Mouse (Mus musculus) testis, postnatal 10 days (tissue): ENCODE data around the gene Cnr2.

Experiments
- DNase-seq: peaks from one replicate; pipeline ENCODE4 v3.0.0; 2021; ENCODE audit warnings: low spot score

Gene Cnr2

GRCm38 (mm10) chr4:135895071-135895571 lies at the start of gene Cnr2:
TSS of gene Cnr2 (plus strand) at chr4:135895394.
- no peak for DNase-seq

DNA sequence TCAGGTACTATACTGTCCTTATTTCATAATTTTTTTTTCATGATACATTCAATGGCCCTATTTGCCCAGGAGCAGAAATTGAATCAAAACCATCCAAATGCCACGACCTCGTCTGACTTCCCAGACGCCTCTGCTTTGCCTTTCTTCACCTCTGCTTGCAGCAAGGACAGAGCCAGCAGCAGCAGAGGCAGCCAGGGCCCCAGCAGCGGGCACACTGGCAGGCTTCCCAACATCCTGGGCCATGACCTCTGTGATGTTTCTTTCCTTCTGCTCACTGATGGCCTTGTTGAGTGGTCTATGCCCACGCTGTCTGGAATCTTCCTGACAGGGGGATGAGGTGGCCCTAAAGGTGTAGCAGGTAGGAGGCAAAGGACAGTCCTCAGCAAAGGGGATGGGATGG lies 47.6 kb upstream of the Cnr2 start:
- DNase-seq, result peak; percentile 76

GRCm38 (mm10) chr4:135850411-135851095 lies 44.6 kb upstream of the Cnr2 start:
- peak; percentile 54 for DNase-seq

DNA sequence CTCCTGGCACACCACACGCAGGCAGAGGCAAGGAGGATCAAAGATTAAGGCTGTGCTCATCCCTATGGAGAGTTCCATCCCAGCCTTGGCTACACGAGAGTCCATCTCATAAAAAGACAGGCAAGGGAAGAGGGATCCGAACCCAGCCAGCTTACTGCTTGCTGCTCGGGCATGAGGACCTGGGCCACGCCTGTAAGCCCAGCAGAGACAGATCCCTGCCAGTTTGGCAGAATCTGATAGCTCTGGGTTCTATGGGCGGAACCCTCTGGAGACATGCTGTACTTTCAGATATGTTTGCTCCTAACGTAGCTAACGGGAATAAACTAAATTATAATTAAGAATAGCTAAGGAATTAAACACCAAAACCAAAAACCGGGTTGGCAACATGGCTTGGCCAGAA lies 43.3 kb upstream of the Cnr2 start:
- DNase-seq, result peak; percentile 40

DNA sequence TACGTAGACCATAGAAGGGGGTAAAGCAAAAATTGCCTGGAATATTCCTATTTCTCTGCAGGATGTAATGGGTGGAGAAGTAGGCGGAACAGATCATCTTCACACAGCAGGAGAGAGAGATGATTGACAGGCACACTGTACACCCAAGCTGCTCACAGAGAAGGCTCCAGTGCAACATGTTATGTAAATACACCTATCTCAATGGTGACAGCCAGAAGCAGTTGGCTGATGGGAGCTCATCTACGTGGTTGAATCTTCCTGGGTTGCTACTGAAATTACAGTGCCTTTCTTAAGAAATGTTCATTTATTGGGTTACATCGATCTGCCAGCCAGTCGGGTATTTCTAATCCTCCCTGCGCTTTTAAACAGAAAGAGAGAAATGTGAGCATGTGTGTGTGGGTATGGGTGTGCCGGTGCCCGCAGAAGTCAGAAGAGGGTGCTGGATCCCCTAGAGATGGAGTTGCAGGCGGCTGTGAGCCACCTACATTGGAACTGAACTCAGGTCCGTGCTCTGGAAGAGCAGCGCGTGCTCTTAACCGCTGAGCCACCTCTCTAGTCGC lies 41.1 kb upstream of the Cnr2 start:
- DNase-seq, result peak; percentile 32

- peak; percentile 38 for DNase-seq
These were observed 40.6 kb upstream of the Cnr2 start for GRCm38 (mm10) chr4:135854630-135855029.

GRCm38 (mm10) chr4:135855080-135855479 lies 40.1 kb upstream of the Cnr2 start:
- peak; percentile 50 for DNase-seq

DNA sequence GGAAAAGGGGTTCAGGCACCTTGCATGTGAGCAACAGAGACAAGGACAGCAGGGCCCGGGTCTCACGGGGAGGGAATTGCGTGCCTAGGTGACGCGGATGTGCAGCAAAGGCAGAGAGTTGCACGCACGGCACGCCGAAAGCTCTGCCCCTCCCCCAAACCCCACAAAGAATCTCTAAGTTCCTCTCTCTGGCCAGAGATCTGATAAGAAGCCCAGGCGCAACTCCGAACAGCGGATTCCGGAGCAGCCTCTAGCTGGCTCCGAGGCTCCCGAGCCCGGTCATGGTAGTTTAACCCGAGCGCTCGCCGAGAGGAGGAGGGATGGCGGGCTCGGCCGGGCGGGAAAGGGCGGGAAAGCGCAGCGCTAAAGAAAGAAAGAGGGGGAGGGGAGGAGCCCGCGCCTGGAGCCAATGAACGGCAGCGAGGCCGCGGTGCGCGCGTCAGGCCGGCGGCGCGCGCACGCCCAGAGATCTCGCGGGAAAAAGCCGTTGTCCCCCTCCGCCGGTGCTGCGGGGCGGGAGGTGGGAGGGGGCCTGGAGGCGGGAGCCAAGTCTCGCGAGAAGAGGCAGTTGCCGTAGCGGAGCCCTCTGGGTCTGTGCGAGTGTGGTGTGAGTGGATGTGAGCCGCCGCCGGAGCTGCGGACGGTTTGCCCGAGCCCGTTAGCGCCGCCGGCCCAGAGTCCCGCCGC lies 39.5 kb upstream of the Cnr2 start, which contains the start of gene Srsf10:
TSS of gene Srsf10 (plus strand) at position 212 of the 687 bp plus-strand sequence.
- peak; percentile 97 for DNase-seq

DNA sequence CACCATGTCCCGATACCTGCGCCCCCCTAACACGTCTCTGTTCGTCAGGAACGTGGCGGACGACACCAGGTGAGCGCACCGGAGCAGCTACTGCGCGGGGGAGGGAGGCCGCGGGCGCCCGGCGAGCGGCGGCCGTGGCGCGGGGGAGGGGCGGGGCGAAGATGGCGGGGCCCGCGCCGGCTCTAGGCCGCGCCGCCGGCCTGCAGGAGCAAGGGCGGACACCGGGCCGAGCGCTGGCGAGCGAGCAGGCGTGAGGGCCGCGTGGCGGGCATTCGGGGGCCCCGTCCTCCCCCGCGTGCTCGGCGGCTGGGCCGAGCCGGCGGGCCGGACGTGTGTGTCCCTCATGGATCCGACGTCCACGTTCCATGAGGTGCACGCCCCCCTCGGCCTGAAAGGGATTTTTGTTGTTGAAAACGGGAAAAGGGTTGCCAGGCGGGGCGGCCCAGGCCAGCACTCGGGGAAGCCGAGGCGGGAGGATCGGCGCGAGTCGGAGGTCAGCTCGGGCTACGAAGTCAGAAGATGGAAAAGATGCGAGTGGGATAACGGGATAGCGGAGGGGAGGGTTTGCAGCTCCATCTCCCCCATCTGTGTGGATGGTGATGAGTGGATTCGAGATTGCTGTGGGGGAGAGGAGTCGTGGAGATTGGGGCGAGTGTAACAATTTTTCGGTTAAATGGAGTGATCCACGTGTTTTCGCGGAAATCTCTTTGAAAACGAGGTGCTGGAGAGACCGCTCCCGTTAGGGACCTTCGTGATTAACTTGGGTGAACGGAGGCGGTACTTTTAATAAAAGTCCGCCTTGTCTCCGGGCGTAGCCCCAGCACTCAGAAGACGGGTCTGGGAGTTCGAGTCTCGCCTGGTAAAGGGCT lies 38.7 kb upstream of the Cnr2 start:
- DNase-seq, result peak; percentile 86

- DNase-seq, result peak; percentile 43
These were observed 37.5 kb upstream of the Cnr2 start for GRCm38 (mm10) chr4:135857597-135858186.

- peak; percentile 41 for DNase-seq
These were observed 26.2 kb upstream of the Cnr2 start for GRCm38 (mm10) chr4:135868996-135869395.

DNA sequence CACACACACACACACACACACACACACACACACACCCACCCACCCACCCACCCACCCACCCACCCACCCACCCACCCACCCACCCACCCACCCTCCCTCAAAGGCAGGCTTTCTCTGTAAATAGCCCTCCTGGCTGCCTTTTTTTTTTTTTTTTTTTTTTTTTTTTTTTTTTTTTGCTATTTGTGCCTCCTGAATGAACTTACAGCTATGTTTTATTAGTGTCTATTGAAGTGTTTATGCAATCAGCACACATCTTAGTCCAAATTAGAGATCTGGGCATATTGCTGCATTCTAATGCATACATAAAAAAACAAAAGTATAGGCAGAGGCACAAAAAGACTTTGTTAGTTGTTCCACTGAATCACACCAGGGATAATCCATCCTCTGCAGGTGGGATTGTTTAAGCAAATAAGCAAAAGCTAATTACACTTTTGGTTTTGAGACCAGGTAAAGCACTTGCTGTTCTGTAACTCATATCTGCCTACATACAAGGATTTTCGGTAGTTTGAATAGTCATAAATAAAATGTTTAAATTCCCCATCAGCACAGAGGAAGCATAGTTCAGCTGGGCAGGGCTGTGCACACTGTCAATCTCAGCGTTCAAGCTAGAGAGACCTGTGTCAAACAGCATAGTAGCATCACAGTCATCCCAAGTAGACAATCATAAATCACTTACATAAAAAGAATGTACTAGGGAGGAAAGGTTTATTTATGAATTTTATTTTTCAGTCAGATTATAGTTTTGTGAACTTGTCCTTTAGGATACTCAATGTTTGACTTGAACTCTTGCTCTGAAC lies 24.8 kb upstream of the Cnr2 start:
- no peak for DNase-seq

DNA sequence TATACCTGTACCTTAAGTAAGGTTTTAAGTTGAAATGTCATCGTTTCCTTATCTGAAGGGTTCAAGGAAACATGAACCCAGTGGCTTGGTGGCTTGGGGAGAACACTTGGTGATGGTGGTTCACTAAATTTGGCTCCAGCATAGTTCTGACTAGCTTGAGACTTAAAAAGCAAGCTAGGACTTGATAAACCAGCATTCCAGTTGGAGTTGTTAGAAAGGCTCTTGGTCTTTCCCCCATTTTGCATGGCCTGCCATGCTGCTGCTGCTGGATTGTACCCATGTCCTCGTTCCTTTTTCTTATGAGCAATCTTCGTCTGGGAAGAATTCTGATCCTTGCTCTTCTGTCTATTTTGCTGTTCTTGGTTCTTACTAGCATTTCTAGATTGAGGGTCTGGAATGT lies 23.2 kb upstream of the Cnr2 start:
- DNase-seq, result peak; percentile 32

- peak; percentile 39 for DNase-seq
These were observed 22.4 kb upstream of the Cnr2 start for GRCm38 (mm10) chr4:135872589-135873391.

DNA sequence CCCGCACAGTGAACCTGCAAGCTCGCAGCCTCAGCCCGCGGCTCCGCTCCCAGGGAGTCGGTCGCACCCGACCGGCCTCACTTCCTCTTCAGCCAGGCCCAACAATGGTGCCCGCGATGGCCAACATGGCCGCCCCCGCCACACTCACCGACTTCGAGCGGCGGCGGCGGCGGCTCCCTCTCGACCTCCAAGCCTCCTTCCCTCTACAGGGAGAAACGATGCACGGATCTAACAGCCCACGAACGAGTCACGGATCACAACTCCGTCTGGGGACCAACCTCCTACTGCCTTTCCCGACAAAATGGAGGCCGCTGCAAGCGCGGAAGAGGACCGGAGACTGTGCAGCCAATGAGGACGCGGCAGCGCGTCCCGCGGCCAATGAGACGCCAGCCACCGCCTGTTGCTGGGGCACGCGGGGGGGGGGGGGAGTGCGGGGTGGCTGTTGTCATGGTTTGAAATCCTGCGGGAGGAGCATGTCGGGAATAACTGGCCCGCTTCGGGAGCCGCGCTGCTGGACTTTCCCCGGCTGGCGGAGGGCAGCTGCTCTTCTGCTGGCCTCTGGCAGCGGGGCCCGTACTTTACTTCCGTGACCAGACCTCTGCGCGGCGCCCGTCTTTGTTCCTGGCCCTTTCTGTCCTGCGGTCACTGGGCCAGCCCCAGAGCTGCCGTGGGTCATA lies 21.5 kb upstream of the Cnr2 start, which contains the start of gene Pnrc2:
TSS of gene Pnrc2 (minus strand) at position 325 of the 677 bp plus-strand sequence.
- DNase-seq, result peak; percentile 86

DNA sequence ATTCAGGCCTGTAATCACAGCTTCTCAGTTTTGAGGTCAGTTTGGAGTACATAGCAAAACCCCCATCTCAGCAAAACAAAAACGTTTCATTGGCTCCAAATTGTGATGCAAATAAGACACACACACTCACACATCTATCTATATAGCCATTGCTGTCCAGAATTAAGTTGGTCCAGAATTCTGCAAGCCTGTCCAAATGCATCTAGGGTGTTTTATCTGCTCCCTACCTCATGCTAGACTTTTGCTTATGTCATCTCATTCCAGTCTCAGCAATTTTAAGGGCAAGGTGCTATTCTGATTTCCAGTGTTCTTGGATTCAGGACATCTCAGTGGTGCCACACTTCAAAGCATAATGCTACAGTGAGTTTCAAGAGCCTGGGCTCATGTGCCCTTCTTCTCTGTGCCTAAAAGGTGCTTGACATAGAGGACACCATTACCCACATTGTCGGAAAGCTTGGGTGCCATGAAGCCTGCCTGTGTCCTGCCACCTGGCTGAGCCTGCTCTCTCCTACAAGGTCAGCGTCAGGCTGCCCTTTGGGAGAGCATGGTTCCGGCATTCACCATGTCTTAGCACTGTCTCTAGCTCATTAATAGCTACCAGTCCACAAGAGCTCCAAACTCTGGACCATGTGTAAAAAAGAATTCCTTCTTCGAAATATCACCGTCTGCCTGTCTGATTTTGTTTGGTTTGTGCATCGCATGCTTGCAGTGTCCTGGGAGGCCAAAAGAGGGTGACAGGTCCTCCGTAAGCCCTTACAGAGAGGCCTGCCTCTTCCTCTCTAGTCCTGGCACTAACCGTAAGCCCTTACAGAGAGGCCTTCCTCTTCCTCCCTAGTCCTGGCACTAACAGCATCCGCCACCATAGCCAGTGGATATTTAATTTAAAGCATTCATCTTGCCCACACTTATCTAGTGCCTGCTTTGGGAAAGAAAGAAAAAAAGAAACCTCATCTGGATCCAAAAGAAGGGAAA lies 20.3 kb upstream of the Cnr2 start:
- DNase-seq, result peak; percentile 39

DNA sequence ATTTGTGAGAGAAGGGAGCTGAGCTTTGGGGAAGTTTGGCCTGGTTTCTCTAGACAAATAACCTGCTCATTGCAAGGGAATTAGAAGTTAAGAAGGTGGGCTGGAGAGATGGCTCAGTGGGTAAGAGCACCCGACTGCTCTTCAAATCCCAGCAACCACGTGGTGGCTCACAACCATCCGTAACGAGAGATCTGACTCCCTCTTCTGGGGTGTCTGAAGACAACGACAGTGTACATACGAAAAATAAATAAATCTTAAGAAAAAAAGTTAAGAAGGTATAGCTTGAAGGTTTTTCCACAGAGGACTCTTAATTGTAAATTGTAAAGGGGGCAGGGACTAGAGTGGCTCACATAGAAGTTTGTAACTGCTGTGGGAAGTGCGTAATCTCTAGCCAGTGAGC lies 19.6 kb upstream of the Cnr2 start:
- peak; percentile 36 for DNase-seq

DNA sequence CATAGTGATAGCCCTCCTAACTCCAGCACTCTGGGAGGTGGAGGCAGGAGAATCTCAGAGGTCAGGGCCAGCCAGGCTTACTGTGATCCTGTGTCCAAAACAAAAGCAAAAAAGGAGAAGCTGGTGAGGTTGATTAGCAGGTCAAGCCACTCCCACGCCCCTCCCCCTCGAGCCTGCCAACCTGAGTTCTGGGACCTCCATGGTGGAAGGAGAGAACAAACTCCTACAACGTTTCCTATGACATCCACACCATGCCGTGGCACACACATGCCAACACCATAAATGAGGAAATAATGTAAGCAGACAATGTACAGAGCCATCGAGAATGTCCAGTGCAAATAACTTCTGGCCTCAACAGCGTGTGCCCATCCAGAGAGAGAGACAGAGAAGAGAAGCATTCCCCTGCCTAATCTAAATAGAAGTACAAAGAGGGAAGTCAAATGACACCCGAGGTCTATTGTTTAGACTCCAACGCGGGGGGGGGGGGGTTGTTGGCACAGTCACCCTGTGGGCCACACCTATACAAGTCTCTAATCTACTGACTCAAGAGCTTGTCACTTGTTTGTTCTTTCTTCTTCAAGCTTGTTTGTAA lies 19.1 kb upstream of the Cnr2 start:
- peak; percentile 85 for DNase-seq
